Mouse (Mus musculus) heart, adult 9 months (tissue): ENCODE data around the gene Tprgl.

Source experiments
- DNase-seq, 2 experiments: peaks; one replicate each; pipeline ENCODE4 v3.0.0; 2022; ENCODE audit warnings: low spot score in 2 of 2

The Tprgl gene

GRCm38 (mm10) chr4:154160538-154161390, at the start of gene Tprgl:
Tprgl (minus strand) TSS chr4:154160666.
- DNase-seq = peak; percentile 96 to 97

GRCm38 (mm10) chr4:154209825-154210224, 49.4 kb upstream of the Tprgl start:
- no peak for DNase-seq

- peak in 1 of 2 experiments; percentile 46 for DNase-seq
These were observed 48.6 kb upstream of the Tprgl start for GRCm38 (mm10) chr4:154209054-154209453.

- peak in 1 of 2 experiments; percentile 48 for DNase-seq
These were observed 46.8 kb upstream of the Tprgl start for GRCm38 (mm10) chr4:154207261-154207660.

GRCm38 (mm10) chr4:154205392-154205791, 44.9 kb upstream of the Tprgl start:
- peak; percentile 83 to 85 for DNase-seq

GRCm38 (mm10) chr4:154204532-154204931, 44.1 kb upstream of the Tprgl start:
- DNase-seq = no peak

- DNase-seq = no peak
These were observed 41.0 kb upstream of the Tprgl start for GRCm38 (mm10) chr4:154201511-154201910.

GRCm38 (mm10) chr4:154198377-154198961, 38.0 kb upstream of the Tprgl start:
- DNase-seq = no peak

- DNase-seq = no peak
These were observed 37.5 kb upstream of the Tprgl start for GRCm38 (mm10) chr4:154197961-154198360.

- peak; percentile 32 to 51 for DNase-seq
These were observed 28.5 kb upstream of the Tprgl start for GRCm38 (mm10) chr4:154188948-154189347.

GRCm38 (mm10) chr4:154186002-154186537, 25.6 kb upstream of the Tprgl start:
- DNase-seq = peak in 1 of 2 experiments; percentile 52

GRCm38 (mm10) chr4:154185001-154185400, 24.5 kb upstream of the Tprgl start:
- no peak for DNase-seq

- DNase-seq = peak in 1 of 2 experiments; percentile 41
These were observed 23.1 kb upstream of the Tprgl start for GRCm38 (mm10) chr4:154183566-154183965.

GRCm38 (mm10) chr4:154181001-154181400, 20.5 kb upstream of the Tprgl start:
- DNase-seq = no peak

- peak in 1 of 2 experiments; percentile 69 for DNase-seq
These were observed 16.8 kb upstream of the Tprgl start for GRCm38 (mm10) chr4:154177257-154177656.

GRCm38 (mm10) chr4:154171931-154172604, 11.6 kb upstream of the Tprgl start:
- DNase-seq = no peak

GRCm38 (mm10) chr4:154171151-154171930, 10.9 kb upstream of the Tprgl start:
- DNase-seq = no peak

GRCm38 (mm10) chr4:154170506-154171150, 10.2 kb upstream of the Tprgl start, which contains the start of gene Megf6:
Megf6 (plus strand) TSS chr4:154170730.
- no peak for DNase-seq

- DNase-seq = no peak
These were observed 9.6 kb upstream of the Tprgl start for GRCm38 (mm10) chr4:154170021-154170420.

GRCm38 (mm10) chr4:154167053-154167452, 6.6 kb upstream of the Tprgl start:
- peak in 1 of 2 experiments; percentile 56 for DNase-seq

- peak; percentile 56 to 59 for DNase-seq
These were observed 2.8 kb upstream of the Tprgl start for GRCm38 (mm10) chr4:154163296-154163695.
